Mouse (Mus musculus): ENCODE data around the gene Unk.

DNA sequence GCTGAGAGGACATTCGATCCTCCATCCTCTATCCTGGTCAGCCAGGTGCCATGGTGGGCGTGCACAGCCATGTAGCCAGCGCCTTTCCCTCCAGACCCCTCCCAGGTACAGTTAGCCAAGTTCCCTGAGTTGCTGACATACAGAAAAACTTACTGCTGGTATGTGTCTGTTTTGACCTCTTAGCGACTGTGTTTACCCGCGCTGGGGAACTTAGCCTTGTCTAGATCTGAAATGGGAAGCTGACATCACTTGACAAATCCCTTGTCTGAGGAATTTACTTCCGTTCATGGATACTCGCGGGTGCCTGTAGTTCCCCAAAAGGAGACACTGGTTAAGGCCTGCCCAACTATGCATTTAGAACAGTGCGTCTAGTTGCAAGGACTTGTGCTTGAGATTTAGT, 80.4 kb downstream of the Unk start:
- TF ChIP-seq CTCF (IDR thresholded peaks at IDR 0.05; ENCODE audit: control insufficient read depth, insufficient read depth, insufficient read length), result no peak
- TF ChIP-seq MYOG (IDR thresholded peaks at IDR 0.05; ENCODE audit: control insufficient read depth, extremely low read depth, insufficient read length), result no peak
- no peak for TF ChIP-seq MAX (IDR thresholded peaks at IDR 0.05)
- TF ChIP-seq USF1 (IDR thresholded peaks at IDR 0.05; ENCODE audit: low read depth), result no peak
- no peak for TF ChIP-seq FOSL1 (IDR thresholded peaks at IDR 0.05; ENCODE audit: insufficient read depth, low read length, poor library complexity, severe bottlenecking)

Measured in C2C12 (cell line).